Mouse (Mus musculus): ENCODE data around the gene Tmcc1.
"Not testable (repeated sequence)": the region's sequence is repeated elsewhere in the genome, so short reads cannot be mapped to it uniquely, and the experiment has no call there.

The Tmcc1 gene

DNA sequence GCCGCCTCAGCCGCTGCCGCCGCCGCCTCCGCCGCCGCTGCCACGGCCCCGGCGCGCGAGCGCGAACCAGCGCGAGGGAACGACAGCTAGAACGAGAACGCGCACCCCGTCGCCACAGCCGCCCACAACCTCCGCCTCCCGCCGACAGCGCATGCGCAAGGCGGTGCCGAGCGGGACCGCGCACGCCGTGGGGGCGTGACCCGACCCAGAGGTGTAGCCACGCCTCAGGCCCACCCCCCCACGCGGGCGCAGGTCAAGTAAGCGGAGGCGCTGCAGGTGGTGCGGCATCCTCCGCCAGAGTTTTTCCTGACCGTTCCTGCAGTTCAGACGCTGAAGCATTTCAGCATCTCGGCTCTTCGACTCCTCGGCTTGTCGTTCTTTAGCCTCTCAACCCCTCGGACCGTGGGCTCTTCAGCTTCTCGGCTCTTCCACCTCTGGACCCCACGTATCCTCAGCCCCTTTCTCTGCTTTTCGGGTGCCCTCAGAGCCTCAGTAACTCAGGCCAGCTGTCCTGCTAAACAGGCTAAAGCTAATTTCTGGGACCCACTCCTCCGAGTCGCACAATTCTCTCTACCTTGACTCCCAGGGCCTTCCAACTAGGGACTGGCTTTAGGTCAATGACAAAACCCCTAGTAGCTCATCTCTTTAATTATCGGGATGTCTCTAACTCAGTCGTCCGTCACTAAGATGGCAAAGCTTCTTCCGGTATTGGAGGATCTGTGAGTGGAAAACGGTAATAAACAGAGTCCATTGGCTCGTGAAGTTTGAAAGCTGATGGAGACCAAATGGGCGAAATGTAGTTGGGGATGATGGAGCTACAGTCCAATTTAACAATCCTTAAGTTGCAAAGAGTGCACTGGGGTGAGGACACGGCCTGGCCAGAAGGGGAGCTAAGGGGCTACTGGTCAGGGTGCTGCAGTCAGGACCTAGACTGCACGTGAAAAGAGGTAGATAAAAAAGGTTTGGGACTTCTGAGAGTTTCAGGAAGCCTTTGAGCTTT lies at the start of gene Tmcc1:
Gene Tmcc1, minus strand, starts transcription at position 93 of the 1,000 bp plus-strand sequence.
- DNase-seq (ENCODE audit: low spot score) = peak; percentile 97

DNA sequence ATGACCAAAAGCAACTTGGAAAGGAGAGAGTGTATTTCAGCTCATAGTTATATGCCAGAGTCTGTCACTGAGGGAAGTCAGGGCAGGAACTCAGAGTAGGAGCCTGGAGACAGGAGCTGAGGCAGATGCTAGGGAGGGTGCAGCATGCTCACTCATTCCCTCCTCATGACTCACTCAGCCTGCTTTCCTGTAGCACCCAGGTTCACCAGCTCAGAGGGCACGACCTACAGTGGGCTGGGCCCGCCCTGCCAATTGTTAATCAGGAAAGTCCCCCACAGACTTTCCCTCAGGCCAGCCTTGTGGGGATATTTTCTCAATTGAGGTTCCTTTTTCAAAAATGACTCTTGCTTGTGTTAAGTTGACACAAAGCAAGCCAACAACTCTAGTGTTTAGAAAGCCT lies 47.1 kb upstream of the Tmcc1 start:
- DNase-seq (ENCODE audit: low spot score) = no peak

DNA sequence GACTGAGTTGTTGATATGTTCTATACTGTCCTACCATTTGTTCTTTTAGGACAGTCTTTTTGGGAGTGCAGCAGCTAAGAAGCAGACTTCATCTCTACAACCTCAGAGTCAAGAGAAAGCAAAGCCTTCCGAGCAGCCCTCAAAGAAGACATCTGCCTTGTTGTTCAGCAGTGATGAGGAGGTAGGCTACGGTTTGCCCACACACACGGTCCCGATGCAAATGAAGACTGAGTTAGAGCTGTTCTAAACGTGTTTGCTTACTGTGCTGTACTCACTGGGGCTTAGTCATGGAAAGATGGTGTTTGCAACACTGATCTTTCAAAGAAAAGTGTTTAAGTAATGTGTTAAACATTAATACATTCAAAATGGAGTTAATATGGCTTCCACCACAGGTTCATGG lies 44.8 kb upstream of the Tmcc1 start:
- DNase-seq (ENCODE audit: low spot score) = no peak

DNA sequence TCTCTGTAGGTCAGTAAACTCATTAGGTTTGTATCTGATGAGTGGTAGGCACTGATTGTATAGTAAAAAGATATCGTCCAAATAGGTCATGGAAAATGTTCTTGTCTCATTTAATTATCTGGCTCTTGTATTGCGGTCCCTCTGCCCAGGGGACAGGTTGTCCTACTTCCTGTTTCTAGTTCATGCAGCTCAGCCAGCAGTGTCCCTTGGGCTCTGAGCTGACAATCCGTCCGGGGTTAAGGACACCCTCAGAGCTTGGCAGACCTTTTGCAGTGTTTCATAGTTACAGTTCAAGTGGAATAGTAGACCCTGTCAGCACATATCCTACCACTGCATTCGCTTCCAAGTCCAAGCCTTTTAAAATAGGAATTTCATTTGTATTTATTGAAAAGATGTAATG lies 42.0 kb upstream of the Tmcc1 start:
- DNase-seq (ENCODE audit: low spot score) = no peak

DNA sequence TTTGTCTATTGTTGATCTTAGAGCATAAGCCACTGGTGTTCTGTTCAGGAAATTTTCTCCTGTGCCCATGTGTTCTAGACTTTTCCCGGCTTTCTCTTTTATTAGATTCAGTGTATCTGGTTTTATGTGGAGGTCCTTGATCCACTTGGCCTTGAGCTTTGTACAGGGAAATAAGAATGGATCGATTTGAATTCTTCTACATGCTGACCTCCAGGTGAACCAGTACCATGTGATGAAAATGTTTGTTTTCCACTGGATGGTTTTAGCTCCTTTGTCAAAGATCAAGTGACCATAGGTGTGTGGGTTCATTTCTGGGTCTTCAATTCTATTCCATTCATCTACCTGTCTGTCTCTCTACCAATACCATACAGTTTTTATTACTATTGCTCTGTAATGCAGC lies 41.5 kb upstream of the Tmcc1 start:
- not testable (repeated sequence) for DNase-seq (ENCODE audit: low spot score)

DNA sequence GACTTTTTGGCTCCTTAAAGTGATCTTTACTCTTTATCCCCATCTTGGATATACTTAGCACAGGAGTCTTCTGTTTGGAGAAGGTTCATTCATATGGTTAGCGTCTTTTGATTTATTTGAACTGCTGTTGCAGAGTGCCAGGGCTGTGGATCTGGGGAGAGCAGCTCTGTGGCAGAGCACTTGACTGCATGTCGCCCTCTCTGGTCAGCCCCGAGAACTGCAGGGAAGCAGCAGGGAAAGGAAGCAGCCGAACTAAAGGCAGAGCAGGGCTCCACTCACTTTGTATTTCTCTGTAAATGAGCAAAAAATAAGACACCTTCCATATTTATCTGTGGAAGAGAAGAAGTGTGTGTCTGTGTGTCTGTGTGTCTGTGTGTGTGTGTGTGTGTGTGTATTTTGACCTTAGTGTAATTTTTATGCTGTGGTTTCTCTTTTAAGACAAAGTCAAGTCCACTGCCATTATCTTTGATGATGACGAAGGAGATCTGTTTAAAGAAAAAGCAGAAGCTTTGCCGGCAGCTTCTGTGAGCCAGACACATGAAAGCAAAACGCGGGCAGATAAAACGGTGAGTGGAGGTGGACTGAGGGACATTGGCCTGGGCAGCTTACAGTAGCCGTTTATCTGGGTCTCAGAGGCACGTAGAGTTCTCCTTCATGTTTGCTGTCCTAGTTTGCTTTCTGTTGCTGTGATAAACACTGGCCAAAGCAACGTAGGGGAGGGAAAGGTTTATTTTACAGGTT lies 35.7 kb upstream of the Tmcc1 start:
- DNase-seq (ENCODE audit: low spot score) = peak; percentile 83

DNA sequence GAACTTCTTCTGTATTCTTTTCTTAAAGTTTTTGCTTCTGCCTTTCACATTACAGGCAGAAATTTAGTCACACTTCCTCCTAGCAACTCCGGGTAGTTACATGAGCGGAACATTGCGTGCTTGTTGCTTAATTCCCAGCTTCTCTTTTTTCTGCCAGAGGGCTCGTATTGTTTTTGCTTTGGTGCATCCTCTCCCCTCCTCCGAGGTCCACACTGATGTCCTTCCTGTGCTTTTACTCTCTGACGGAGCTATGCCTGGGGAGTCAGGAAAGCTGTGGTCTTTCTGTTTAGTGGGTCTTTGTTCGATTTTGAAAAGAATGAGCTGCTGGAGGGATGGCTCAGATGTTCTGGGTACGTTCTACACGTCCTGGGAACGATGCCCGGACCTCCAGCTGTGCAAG lies 34.5 kb upstream of the Tmcc1 start:
- peak; percentile 39 for DNase-seq (ENCODE audit: low spot score)

DNA sequence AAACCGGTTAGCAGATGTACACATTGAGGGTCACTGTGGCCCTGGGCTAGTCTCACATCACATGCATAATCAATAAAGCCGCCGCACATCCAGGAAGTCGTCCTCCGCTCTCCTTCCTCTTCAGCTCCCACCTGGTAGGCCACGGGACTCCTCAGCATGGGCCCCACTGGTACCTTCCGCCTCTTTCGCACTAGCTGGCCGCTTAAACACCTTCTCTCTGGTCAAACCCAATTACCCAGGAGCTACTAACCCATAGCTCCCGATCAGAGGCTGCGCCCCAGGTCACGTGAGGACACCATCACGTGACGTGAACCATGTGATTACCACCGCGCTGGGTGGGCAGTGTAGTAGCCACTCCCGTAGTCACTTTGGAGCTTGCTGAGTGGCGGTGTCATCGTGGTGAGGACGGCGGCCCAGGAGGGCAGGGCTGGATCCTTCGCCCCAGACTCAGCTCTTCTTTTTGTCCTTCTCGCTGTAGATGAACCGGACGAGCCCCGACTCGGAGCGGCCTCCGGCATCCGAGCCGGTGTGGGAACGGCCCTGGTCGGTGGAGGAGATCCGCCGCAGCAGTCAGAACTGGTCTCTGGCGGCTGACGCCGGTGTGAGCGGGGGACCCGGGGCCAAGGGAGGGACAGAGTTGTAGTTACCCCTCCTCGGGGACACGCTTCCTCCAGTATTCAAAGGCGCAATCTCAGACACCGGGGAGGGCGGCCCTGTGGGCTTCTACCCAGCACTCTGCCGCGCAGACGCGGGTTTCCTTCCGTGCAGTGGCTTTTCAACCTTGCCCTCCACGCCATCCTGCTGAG lies 14.6 kb upstream of the Tmcc1 start, which contains the start of gene Washc2:
Gene Washc2, plus strand, starts transcription at position 310 of the 806 bp plus-strand sequence.
- peak; percentile 98 for DNase-seq (ENCODE audit: low spot score)

DNA sequence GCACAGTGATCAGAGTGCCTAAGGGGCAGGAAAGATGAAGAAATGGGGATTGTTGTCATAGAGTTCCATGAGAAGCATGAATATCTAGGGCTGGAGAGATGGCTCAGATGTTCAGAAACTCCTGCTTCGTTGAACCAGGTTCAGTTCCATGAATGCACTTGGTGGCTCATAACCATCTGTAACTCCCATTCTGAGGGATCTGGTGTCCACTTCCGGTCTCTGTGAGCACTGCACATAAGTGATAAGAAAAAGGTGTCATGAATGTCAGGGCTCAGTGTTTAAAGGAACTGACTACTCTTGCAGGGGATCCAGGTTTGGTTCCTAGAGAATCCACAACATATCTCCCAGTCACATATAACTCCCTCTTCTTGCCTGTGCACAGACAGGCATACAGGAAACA lies 6.4 kb upstream of the Tmcc1 start:
- DNase-seq (ENCODE audit: low spot score) = no peak

DNA sequence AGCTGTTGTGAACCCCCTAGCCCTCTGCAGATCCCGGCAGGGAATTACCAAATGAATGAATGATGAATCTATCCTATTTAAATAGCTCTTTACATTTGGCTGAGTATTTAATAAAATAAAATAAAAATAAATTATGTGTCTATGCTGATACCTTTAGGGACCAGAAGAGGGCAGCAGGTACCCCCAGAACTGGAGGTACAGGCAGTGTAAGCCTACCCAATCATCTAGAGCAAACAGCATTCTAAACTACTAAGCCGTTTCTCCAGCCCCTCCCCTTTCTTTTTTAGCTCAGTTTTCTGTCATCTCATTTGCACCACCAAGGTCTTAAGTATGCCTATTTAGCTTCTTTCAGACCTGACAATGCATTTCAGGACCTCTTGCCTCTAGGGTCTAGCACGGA lies 4.9 kb upstream of the Tmcc1 start:
- peak; percentile 55 for DNase-seq (ENCODE audit: low spot score)

DNA sequence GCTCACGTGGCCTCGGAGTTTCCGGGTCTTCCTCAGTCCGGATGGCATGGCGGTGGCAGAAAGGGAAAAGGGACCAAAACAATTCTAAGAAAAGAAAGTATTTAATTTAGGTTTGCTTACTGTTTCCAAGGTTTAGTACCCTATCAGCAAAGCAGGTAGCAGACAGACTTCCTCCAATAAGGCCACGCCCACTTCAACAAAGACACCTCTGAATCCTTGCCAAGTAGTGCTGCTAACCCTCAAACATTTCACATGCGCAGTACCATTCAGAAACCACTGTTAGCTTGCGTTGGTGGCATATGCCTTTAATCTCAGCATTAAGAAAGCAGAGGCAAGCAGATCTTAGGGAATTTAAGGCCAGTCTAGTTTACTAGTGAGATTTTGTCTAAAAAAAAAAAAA lies 2.5 kb upstream of the Tmcc1 start:
- no peak for DNase-seq (ENCODE audit: low spot score)

DNA sequence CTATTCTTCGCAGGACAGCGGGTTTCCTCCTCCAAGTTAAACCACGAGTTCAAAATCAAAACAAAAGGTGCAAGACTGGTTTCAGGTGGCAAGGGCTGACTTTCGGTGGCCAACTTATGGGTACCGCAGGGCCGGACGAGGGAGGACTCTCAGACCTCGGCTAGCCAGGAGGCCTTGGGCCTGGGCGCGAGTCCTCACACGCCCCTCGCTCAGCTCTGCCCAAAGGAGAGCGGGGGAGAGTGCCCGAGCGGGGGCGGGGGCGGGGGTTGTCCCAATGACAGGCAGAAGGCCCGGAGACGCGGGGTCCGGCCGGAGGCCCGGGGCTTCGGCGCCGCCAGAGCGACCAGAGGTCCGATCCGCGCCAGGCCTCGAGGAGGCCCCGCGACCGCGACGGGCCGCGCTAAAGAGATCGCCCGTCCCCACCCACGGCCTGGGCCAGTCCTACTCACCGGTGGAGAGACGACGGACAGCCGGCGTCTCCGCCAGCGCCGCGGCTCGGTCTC lies 426 bp downstream of the Tmcc1 start:
- peak; percentile 47 for DNase-seq (ENCODE audit: low spot score)

DNA sequence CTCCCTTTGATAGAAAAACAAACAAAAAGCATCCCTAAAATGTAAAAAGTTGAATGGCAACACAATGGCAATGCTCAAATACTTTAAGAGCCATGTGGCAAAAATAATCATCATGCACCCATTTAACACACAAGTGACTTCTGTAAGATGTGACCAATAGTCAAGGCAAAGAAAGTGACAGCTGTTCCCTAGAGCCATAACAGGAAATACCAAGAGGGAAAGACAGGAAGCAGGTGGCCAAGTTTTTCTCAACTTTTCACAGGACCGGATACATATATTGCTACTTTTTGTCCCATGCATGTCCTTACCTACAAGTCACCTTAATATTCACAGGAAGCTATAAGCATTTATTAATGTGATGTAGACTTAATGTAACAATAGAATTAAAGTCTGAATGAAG lies 3.9 kb downstream of the Tmcc1 start:
- DNase-seq (ENCODE audit: low spot score) = no peak

DNA sequence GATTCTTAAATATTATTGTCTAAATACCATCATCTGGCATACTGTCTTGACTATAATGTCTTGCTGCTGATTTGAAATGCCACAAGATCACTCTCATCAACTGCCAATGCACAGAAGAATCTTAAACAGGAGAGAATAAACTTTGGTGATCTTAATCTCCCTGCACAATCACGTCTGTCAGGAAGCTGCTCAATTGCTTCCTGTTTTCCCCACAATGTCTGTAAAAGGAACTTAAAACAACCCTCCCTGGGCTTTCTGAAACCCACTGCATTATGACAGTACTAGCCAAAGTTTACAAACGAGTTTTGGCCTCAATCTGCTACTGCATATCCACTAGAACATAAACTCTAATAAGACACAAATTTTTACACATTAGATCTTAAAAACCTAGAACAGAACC lies 6.8 kb downstream of the Tmcc1 start:
- DNase-seq (ENCODE audit: low spot score) = no peak

DNA sequence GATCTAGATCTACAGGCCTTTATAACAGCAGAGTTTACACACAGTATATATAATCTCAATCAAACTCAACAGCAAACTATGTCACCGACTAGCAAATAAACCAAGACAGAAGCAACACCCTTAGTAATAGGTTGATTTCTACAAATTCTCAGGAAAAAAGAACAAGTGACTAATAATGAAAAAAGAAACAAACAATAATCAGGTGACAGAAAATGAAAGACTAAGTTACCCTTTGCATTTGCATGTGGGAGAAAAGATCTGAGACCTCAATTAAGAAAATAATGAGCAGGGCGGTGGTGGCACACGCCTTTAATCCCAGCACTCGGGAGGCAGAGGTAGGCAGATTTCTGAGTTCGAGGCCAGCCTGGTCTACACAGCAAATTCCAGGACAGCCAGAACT lies 9.8 kb downstream of the Tmcc1 start:
- DNase-seq (ENCODE audit: low spot score) = no peak

DNA sequence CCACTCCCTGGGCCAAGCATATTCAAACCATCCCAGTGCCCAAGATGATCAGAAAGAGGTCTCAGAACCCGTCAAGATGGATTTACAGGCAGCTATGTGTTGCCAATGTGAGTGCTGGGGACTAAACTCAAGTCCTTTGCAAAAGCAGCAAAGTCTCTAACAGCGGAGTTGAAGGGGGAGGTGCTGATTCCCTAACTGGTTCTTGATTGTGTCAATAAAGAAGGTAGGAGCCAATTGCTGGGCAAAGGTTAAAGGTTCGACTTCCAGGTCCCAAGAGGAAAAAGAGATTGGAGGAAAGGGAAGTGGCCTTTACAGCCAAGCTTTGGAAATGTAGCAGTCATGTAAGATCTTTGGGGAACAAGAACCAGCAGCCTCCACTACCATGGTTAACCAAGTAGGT lies 12.6 kb downstream of the Tmcc1 start:
- no peak for DNase-seq (ENCODE audit: low spot score)

DNA sequence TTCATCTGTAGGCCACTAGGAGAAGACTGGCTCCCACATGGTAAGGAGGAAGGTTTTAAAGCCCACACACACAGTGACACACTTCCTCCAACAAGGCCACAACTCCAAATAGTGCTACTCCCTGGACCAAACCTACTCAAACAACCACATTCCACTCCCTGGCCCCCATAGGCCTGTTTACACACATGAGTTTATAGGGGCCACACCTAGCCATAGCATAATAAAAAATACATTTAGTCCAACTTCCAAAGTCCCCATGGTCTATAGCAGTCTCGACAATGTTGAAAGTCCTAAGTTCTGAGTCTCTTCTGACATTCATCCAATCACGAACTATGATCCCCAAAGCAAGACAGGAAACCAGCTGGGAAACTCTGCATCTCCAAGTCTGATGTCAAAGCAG lies 14.9 kb downstream of the Tmcc1 start:
- no peak for DNase-seq (ENCODE audit: low spot score)

DNA sequence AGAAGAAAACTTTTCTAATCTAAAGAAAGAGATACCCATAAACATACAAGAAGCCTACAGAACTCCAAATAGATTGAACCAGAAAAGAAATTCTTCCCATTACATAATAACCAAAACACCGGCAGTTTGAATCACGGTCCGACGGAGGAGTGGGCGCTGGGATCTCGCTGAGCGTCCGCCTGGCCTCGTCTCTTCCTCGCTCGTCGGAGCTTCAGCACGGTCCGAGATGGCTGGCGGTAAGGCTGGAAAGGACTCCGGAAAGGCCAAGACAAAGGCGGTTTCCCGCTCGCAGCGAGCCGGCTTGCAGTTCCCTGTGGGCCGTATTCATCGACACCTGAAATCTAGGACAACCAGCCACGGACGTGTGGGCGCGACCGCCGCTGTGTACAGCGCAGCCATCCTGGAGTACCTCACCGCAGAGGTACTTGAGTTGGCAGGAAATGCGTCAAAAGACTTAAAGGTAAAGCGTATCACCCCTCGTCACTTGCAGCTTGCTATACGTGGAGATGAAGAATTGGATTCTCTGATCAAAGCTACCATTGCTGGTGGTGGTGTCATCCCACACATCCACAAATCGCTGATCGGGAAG lies 19.7 kb downstream of the Tmcc1 start:
- not testable (repeated sequence) for DNase-seq (ENCODE audit: low spot score)

DNA sequence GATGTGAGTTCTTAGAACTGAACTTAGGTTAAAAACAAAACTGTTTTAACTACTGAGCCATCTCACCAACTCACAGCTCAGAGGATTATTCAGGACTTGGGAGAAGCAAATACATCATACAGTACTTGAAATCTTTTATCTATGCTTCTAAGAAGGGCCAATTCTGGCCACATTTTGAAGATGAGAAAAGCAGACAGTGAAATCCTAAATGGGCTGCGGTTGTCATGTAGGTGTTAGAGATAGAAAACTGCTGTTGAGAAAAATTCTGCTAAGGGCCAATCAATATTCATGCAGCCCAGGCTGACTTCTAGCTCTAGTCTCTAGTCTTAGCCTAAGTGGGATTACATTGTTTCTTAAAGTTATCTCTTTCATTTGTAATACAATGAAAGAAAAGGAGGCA lies 26.9 kb downstream of the Tmcc1 start:
- no peak for DNase-seq (ENCODE audit: low spot score)

DNA sequence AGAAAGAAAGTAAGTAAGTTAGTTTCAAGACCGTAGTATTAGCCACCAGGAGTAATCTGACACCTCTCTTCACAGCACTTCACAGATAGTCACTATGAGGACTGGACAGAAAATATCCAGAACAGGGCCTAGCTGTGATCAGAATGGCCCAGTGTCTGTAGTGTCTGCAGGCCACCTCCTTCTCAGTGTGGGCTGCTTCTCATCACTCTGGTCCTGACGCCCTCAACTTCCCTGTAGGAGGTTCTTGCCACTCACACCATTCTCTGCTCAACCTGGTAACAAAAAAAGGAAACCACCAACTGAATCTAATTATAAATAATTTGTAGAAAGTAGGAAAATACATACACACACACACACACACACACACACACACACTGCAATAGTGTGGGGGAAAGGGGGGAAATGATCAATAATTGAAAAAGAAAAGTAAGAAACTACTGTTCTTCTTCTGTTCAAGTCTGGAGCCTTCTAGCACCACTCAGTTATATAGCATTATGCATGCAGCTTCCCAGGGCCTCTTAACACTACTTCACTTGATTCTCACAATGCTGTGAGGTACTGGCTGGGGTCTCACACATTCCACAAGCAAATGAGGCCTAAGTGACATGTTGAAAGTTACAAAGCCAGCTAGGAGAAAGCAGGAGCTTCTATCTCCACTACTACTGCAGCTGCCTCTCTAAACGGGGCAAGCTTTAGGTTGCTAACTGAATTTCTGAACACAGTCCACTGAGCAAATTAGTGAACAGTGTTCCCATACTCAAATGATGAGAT lies 38.2 kb downstream of the Tmcc1 start:
- no peak for DNase-seq (ENCODE audit: low spot score)

DNA sequence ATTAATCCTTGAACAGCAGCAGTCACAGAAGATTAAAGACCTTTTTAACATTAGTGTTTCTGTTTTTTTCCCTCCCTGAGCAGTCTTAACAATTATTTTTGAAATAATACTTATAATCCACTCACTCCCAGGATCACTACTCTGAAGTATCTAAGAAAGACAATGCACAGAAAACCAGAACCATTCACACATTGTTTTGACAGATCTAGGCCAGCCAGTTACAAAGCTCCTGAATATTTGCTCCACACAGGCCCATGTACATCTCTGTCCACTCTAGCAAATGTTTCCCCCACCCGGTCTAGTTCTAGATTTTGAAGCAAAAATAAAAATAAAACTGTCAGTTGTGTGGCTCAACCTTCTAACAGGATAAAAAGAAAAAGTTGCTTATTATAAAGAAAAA lies 45.9 kb downstream of the Tmcc1 start:
- DNase-seq (ENCODE audit: low spot score) = no peak

Data from adipocyte (in vitro differentiated cells).